Mouse (Mus musculus): ENCODE results near the gene Tanc1. TPM values are rescaled to one million over a fixed set of nuclear protein-coding genes. Genes with fewer than 3 reads are reported as not detected.
"Not testable (repeated sequence)": the region's sequence is repeated elsewhere in the genome, so short reads cannot be mapped to it uniquely, and the experiment has no call there.

Gene Tanc1
- polyA plus RNA-seq, 1 experiment from 2014 or later, result 5.8 TPM

GRCm38 (mm10) chr2:59843156-59843555 is 231.3 kb downstream of the Tanc1 start:
- Histone ChIP-seq H3K4me3 (ENCODE audit: inconsistent target) (no peak overlapping the region), H3K27ac (no peak overlapping the region)
- 94% methylated on average over 19 of the region's 21 CpGs for WGBS (ENCODE audit: missing documents)

GRCm38 (mm10) chr2:59843848-59844247 is 232.0 kb downstream of the Tanc1 start:
- 95% methylated on average over 6 of the region's 6 CpGs for WGBS (ENCODE audit: missing documents)
- H3K36me3 ChIP-seq (ENCODE audit: inconsistent target), result no peaks in the 10 kb centered on the region
- H3K79me2 ChIP-seq (ENCODE audit: inconsistent target), result no peaks in the 10 kb centered on the region
- H3K27ac ChIP-seq, result no peak overlapping the region
- H3K4me3 ChIP-seq (ENCODE audit: inconsistent target), result no peak overlapping the region

More at GRCm38 (mm10) chr2:59843156-59843555, 231.3 kb downstream of the Tanc1 start:
- Histone ChIP-seq H3K36me3 (ENCODE audit: inconsistent target) (no peaks in the 10 kb centered on the region), H3K79me2 (ENCODE audit: inconsistent target) (no peaks in the 10 kb centered on the region)

- WGBS (ENCODE audit: missing documents), result 44% methylated on average over 3 of the region's 5 CpGs
- H3K27ac ChIP-seq, result not testable (repeated sequence)
Measured at GRCm38 (mm10) chr2:59851885-59852284, 240.0 kb downstream of the Tanc1 start.

GRCm38 (mm10) chr2:59852916-59853315 is 241.1 kb downstream of the Tanc1 start:
- Histone ChIP-seq H3K27ac (no peak overlapping the region), H3K4me3 (ENCODE audit: inconsistent target) (no peak overlapping the region), H3K79me2 (ENCODE audit: inconsistent target) (no peaks in the 10 kb centered on the region), H3K36me3 (ENCODE audit: inconsistent target) (no peaks in the 10 kb centered on the region)
- 98% methylated on average over 11 of the region's 11 CpGs for WGBS (ENCODE audit: missing documents)

More at GRCm38 (mm10) chr2:59851885-59852284, 240.0 kb downstream of the Tanc1 start:
- not testable (repeated sequence) for H3K36me3 ChIP-seq (ENCODE audit: inconsistent target); H3K4me3 ChIP-seq (ENCODE audit: inconsistent target); H3K79me2 ChIP-seq (ENCODE audit: inconsistent target)

GRCm38 (mm10) chr2:59853543-59853942 is 241.7 kb downstream of the Tanc1 start:
- H3K79me2 ChIP-seq (ENCODE audit: inconsistent target), result no peaks in the 10 kb centered on the region
- H3K27ac ChIP-seq, result no peak overlapping the region
- 95% methylated on average over 9 of the region's 10 CpGs for whole genome bisulfite sequencing (ENCODE audit: missing documents)
- no peaks in the 10 kb centered on the region; the same call in 1 of the 2 replicates for H3K36me3 ChIP-seq (ENCODE audit: inconsistent target)
- no peak overlapping the region for H3K4me3 ChIP-seq (ENCODE audit: inconsistent target)

- 99% methylated on average over 9 of the region's 9 CpGs for WGBS (ENCODE audit: missing documents)
Measured at GRCm38 (mm10) chr2:59854363-59854762, 242.5 kb downstream of the Tanc1 start.

GRCm38 (mm10) chr2:59862618-59863017 is 250.8 kb downstream of the Tanc1 start:
- no peaks in the 10 kb centered on the region for H3K79me2 ChIP-seq (ENCODE audit: inconsistent target)
- whole genome bisulfite sequencing (ENCODE audit: missing documents), result 94% methylated on average over 6 of the region's 6 CpGs
- no peak overlapping the region for H3K27ac ChIP-seq
- H3K4me3 ChIP-seq (ENCODE audit: inconsistent target), result no peak overlapping the region
- H3K36me3 ChIP-seq (ENCODE audit: inconsistent target), result peaks cover 6% of the 10 kb centered on the region; the same call in 1 of the 2 replicates

More at GRCm38 (mm10) chr2:59854363-59854762, 242.5 kb downstream of the Tanc1 start:
- no peaks in the 10 kb centered on the region; the same call in 1 of the 2 replicates for H3K36me3 ChIP-seq (ENCODE audit: inconsistent target)
- H3K79me2 ChIP-seq (ENCODE audit: inconsistent target), result no peaks in the 10 kb centered on the region
- H3K4me3 ChIP-seq (ENCODE audit: inconsistent target), result no peak overlapping the region
- no peak overlapping the region for H3K27ac ChIP-seq

- H3K4me3 ChIP-seq (ENCODE audit: inconsistent target), result no peak overlapping the region
- H3K27ac ChIP-seq, result no peak overlapping the region
- H3K79me2 ChIP-seq (ENCODE audit: inconsistent target), result no peaks in the 10 kb centered on the region
- 97% methylated on average over 6 of the region's 6 CpGs for WGBS (ENCODE audit: missing documents)
- H3K36me3 ChIP-seq (ENCODE audit: inconsistent target), result 0 out of 2 replicates have a peak, but pooled peaks cover 6% of the 10 kb centered on the region
Measured at GRCm38 (mm10) chr2:59870526-59870925, 258.7 kb downstream of the Tanc1 start.

GRCm38 (mm10) chr2:59876482-59876881 is 264.6 kb downstream of the Tanc1 start:
- H3K79me2 ChIP-seq (ENCODE audit: inconsistent target), result no peaks in the 10 kb centered on the region
- H3K36me3 ChIP-seq (ENCODE audit: inconsistent target), result peaks cover 6% of the 10 kb centered on the region; the same call in 1 of the 2 replicates
- no peak overlapping the region for H3K4me3 ChIP-seq (ENCODE audit: inconsistent target)
- WGBS (ENCODE audit: missing documents), result 96% methylated on average over 15 of the region's 15 CpGs
- H3K27ac ChIP-seq, result no peak overlapping the region

GRCm38 (mm10) chr2:59877335-59877734 is 265.5 kb downstream of the Tanc1 start:
- no peaks in the 10 kb centered on the region for H3K79me2 ChIP-seq (ENCODE audit: inconsistent target)
- no peak overlapping the region for H3K27ac ChIP-seq
- WGBS (ENCODE audit: missing documents), result 82% methylated on average over 4 of the region's 4 CpGs
- H3K4me3 ChIP-seq (ENCODE audit: inconsistent target), result no peak overlapping the region
- peaks cover 6% of the 10 kb centered on the region; the same call in 1 of the 2 replicates for H3K36me3 ChIP-seq (ENCODE audit: inconsistent target)

- Histone ChIP-seq H3K4me3 (ENCODE audit: inconsistent target) (no peak overlapping the region), H3K27ac (no peak overlapping the region), H3K36me3 (ENCODE audit: inconsistent target) (peaks cover under 1% of the 10 kb centered on the region; the same call in 1 of the 2 replicates), H3K79me2 (ENCODE audit: inconsistent target) (no peaks in the 10 kb centered on the region)
- WGBS (ENCODE audit: missing documents), result 92% methylated on average over 16 of the region's 19 CpGs
Measured at GRCm38 (mm10) chr2:59878221-59878620, 266.4 kb downstream of the Tanc1 start.

GRCm38 (mm10) chr2:59881404-59881803 is 269.6 kb downstream of the Tanc1 start:
- H3K4me3 ChIP-seq (ENCODE audit: inconsistent target), result peak overlapping the region; percentile 54

GRCm38 (mm10) chr2:59881831-59882741 is 270.2 kb downstream of the Tanc1 start, which contains the start of gene Wdsub1:
TSS of gene Wdsub1 (minus strand) at chr2:59882591.
- Histone ChIP-seq H3K79me2 (ENCODE audit: inconsistent target) (no peaks in the 10 kb centered on the region), H3K27ac (peak within 1 kb of the TSS; percentile 51)
- WGBS (ENCODE audit: missing documents), result 1% methylated on average over 57 of the region's 57 CpGs

More at GRCm38 (mm10) chr2:59881404-59881803, 269.6 kb downstream of the Tanc1 start:
- Histone ChIP-seq H3K36me3 (ENCODE audit: inconsistent target) (no peaks in the 10 kb centered on the region), H3K79me2 (ENCODE audit: inconsistent target) (no peaks in the 10 kb centered on the region), H3K27ac (peak overlapping the region; percentile 51)
- 27% methylated on average over 6 of the region's 6 CpGs for WGBS (ENCODE audit: missing documents)

GRCm38 (mm10) chr2:59882742-59883281 is 271.0 kb downstream of the Tanc1 start:
- H3K4me3 ChIP-seq (ENCODE audit: inconsistent target), result peak overlapping the region; percentile 32
- whole genome bisulfite sequencing (ENCODE audit: missing documents), result 66% methylated on average over 8 of the region's 8 CpGs
- H3K79me2 ChIP-seq (ENCODE audit: inconsistent target), result no peaks in the 10 kb centered on the region
- no peaks in the 10 kb centered on the region for H3K36me3 ChIP-seq (ENCODE audit: inconsistent target)
- H3K27ac ChIP-seq, result no peak overlapping the region

More at GRCm38 (mm10) chr2:59881831-59882741, 270.2 kb downstream of the Tanc1 start, which contains the start of gene Wdsub1:
- peak within 1 kb of the TSS; percentile 54 for H3K4me3 ChIP-seq (ENCODE audit: inconsistent target)
- H3K36me3 ChIP-seq (ENCODE audit: inconsistent target), result no peaks in the 10 kb centered on the region

All from macrophage (primary cell).